Mouse (Mus musculus) hindbrain, embryonic 16.5 days (tissue): Measurements from ENCODE around the gene Cdkn1b. TPM values are rescaled to one million over a fixed set of nuclear protein-coding genes. Genes with fewer than 3 reads are reported as not detected.
A peak's percentile ranks its signal among the peaks of the same experiment; 100 is the strongest.

ENCODE experiments used
- ATAC-seq: fragments of 200-750 bp; cut with Nextera tagmentation; 2 replicates; pipeline ENCODE4 v1.8.0; 2017; ENCODE audit warnings: moderate TSS enrichment, moderate library complexity
- H3K27ac ChIP-seq: fragments of 300-500 bp; sonication (generic); 2 replicates; pipeline ENCODE4 v1.5.1; 2014; ENCODE audit warnings: low read depth, mild to moderate bottlenecking, control low read depth, low read length, moderate library complexity
- H3K27me3 ChIP-seq: fragments of 300-500 bp; sonication (generic); replicated peaks from 2 replicates; pipeline ENCODE4 v1.6.1; 2014; ENCODE audit warnings: low read length; ENCODE audit not compliant: control insufficient read depth, insufficient read depth
- H3K36me3 ChIP-seq: fragments of 300-500 bp; sonication (generic); 2 replicates; pipeline ENCODE4 v1.6.1; 2014; ENCODE audit warnings: mild to moderate bottlenecking, low read length, moderate library complexity, mixed read lengths; ENCODE audit not compliant: control insufficient read depth, insufficient read depth
- H3K4me1 ChIP-seq: fragments of 300-500 bp; sonication (generic); 2 replicates; pipeline ENCODE4 v1.6.1; 2014; ENCODE audit warnings: low read depth, low read length; ENCODE audit not compliant: control insufficient read depth, insufficient read depth
- H3K4me2 ChIP-seq: fragments of 300-500 bp; sonication (generic); 2 replicates; pipeline ENCODE4 v1.6.1; 2014; ENCODE audit warnings: mild to moderate bottlenecking, low read length, control low read depth, moderate library complexity
- H3K4me3 ChIP-seq: fragments of 300-500 bp; sonication (generic); 2 replicates; pipeline ENCODE4 v1.5.1; 2014; ENCODE audit warnings: mild to moderate bottlenecking, low read length, control low read depth, moderate library complexity
- H3K9ac ChIP-seq: fragments of 300-500 bp; sonication (generic); 2 replicates; pipeline ENCODE4 v1.6.1; 2014; ENCODE audit warnings: low read depth, mild to moderate bottlenecking, control low read depth, low read length, moderate library complexity
- H3K9me3 ChIP-seq: fragments of 300-500 bp; sonication (generic); 2 replicates; pipeline ENCODE4 v1.6.1; 2014; ENCODE audit warnings: mild to moderate bottlenecking, low read length, moderate library complexity; ENCODE audit not compliant: control insufficient read depth
- WGBS: fragments of 180-500 bp; shearing (Covaris S2); extraction: QIAGEN DNeasy Blood & Tissue Kit; methylation state at CpG from one replicate; pipeline ENCODE4 v1.1.7; 2014; 5-methylcytosine and 5-hydroxymethylcytosine counted together
- polyA plus RNA-seq: library from polyadenylated mRNA; unstranded; fragments of >200 nt; fragmentation: Nextera tagmentation; extraction: Ambion mirVana; gene quantifications from 2 replicates; pipeline ENCODE4 v1.2.1, GENCODE M21; 2015

The Cdkn1b gene
- polyA plus RNA-seq, 1 experiment from 2014 or later, result 12.6 TPM

DNA sequence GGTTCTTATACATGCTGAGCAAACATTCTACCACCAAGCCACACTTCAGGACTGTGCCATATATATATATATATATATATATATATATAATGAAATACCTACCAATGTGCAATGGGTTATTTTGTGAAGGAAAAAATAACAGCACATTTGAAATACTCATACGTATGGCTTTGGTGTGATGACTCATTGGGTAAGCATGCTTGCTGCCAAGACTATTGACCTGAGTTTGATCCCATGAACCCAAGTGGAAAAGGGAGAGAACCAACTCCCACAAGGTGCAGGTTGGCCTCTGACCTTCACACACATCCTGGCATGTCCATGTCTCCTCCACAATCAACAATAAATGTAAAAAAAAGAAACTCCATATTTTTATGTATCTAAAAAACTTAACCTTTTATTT is 48.1 kb downstream of the Cdkn1b start:
- Histone ChIP-seq H3K27me3 (no peaks in the 10 kb centered on the region), H3K4me2 (no peak overlapping the region), H3K9ac (no peak overlapping the region), H3K4me1 (no peaks in the 10 kb centered on the region), H3K27ac (no peak overlapping the region), H3K4me3 (no peak overlapping the region), H3K9me3 (no peaks in the 10 kb centered on the region), H3K36me3 (no peaks in the 10 kb centered on the region)
- ATAC-seq, result no peak
- WGBS, result 84% methylated on average over 1 of the region's 1 CpGs

DNA sequence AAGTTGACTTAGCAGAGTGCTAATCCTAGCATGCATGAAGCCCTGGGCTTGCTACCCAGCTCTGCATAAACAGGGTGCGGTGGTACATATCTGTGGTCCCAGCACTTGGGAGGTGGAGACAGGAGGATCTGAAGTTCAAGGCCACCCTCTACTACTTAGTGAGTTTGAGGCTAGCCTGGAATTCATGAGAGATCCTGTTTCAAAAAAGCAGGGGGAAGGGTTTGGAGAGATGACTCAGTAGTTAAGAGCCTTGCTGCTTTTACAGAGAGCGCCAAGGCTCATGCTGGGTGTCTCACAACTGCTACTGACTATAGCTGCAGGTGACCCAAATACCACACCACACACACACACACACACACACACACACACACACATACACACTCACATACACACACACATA is 49.3 kb downstream of the Cdkn1b start:
- no peak overlapping the region for H3K4me2 ChIP-seq
- 96% methylated on average over 2 of the region's 2 CpGs for WGBS
- no peaks in the 10 kb centered on the region for H3K36me3 ChIP-seq
- no peak overlapping the region for H3K9ac ChIP-seq
- no peaks in the 10 kb centered on the region for H3K4me1 ChIP-seq
- no peaks in the 10 kb centered on the region for H3K9me3 ChIP-seq
- ATAC-seq, result no peak
- H3K4me3 ChIP-seq, result no peak overlapping the region
- H3K27me3 ChIP-seq, result no peaks in the 10 kb centered on the region
- no peak overlapping the region for H3K27ac ChIP-seq

DNA sequence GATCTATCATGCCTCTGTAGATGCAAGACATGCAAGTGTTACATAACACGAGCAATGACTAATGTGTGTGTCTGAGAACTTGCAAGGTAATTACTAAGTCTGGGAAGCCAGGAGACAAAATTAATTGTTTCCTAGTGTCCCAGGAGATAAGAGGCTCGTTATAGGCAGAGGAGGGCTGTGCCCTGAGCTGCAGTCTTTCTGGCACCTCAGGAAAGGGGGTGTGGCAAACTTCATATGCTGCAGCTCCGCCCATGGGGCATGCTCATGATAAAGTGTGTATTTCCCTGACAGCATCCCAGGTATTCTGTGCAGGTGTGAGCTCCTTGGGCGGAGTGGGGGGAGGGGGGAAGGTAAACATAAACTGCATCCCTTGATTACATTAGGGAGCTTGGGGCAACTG is 51.9 kb downstream of the Cdkn1b start:
- Histone ChIP-seq H3K27me3 (no peaks in the 10 kb centered on the region), H3K27ac (no peak overlapping the region), H3K36me3 (no peaks in the 10 kb centered on the region), H3K9ac (no peak overlapping the region), H3K4me1 (no peaks in the 10 kb centered on the region), H3K9me3 (no peaks in the 10 kb centered on the region), H3K4me2 (no peak overlapping the region), H3K4me3 (no peak overlapping the region)
- 61% methylated on average over 4 of the region's 4 CpGs for WGBS
- peak; percentile 58; the same call in 1 of the 2 replicates for ATAC-seq

Other genes starting within 250 kb of the Cdkn1b start
- 4.7 and 5.1 TPM in 2 replicates for gene Dusp16, start 127.8 kb upstream of the Cdkn1b start, polyA plus RNA-seq
- gene Crebl2, start 90.2 kb upstream of the Cdkn1b start, polyA plus RNA-seq, result 3.0 and 3.9 TPM in 2 replicates
- gene Gpr19, start 21.8 kb upstream of the Cdkn1b start, polyA plus RNA-seq, result 36.1 and 41.3 TPM in 2 replicates
- gene Apold1, start 61.3 kb downstream of the Cdkn1b start, polyA plus RNA-seq, result 4.4 and 5.7 TPM in 2 replicates
- gene Ddx47, start 91.2 kb downstream of the Cdkn1b start, polyA plus RNA-seq, result 74.2 and 78.7 TPM in 2 replicates
- gene Gprc5a, start 145.2 kb downstream of the Cdkn1b start, polyA plus RNA-seq, result 0.24 and 0.28 TPM in 2 replicates
- gene Gprc5d, start 197.9 kb downstream of the Cdkn1b start, polyA plus RNA-seq, result not detected in 2 replicates